Mouse (Mus musculus) kidney, postnatal 4 days (tissue): ENCODE results near the gene Ncoa7.
A peak's percentile ranks its signal among the peaks of the same experiment; 100 is the strongest.
"Not testable (repeated sequence)": the region's sequence is repeated elsewhere in the genome, so short reads cannot be mapped to it uniquely, and the experiment has no call there.

Experiments
- DNase-seq, 2 experiments: peaks; one replicate each; pipeline ENCODE4 v3.0.0; 2021; ENCODE audit warnings: mixed read lengths in 2 of 2

Ncoa7 gene

DNA sequence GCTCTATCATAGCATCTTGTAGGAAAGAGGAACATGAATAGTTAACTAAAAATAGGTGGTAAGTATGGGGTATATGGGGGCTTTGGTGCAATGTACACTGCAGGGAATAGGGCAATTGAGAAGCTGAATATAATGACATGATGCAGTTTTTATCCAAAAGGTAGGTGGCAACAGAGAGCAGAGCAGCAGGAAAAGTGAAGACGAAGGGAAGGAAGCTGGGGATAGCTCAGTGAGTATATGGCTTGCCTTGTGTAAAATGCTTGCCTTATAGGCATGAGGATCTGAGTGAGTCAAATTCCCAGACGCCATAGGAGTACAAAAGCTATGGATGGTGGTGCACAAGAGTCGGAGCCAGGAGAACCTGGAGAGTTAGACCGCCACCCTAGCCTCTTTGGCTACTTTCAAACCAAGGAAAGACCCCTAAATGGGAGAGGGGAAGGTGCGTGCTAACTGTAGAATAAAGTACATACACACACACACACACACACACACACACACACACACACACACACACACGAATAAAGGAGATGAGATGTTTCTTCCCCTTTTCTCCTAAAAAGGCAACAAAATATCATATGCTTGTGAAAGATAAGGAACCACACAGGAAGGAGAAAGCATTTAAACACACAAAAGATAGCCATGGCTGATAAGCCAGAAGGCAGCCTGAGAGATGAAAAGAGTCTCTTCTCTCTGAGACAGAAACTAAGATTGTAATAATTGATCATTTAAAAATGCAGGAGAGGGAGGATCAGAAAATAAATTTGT, 142.4 kb downstream of the Ncoa7 start:
- no peak for DNase-seq

DNA sequence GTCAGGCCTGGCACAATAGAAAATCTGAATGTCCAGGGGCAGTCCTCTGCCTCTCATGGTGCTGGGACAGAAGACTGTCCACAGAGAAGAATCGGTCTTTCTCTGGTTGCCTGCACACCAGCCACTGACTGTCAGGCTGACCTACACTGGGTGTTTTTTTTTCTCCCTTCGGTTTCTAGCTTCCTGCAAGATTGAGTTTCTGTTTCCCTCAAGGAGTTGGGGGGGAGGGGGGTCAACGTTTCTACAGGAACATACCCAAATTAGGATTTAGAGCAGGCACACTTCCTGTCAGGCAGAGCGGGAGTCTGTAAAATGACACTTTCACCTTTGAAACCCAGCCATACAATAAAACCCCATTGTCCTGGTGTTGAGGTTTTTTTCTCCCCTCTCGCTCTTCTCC, 147.5 kb downstream of the Ncoa7 start:
- DNase-seq = peak; percentile 31 to 44

DNA sequence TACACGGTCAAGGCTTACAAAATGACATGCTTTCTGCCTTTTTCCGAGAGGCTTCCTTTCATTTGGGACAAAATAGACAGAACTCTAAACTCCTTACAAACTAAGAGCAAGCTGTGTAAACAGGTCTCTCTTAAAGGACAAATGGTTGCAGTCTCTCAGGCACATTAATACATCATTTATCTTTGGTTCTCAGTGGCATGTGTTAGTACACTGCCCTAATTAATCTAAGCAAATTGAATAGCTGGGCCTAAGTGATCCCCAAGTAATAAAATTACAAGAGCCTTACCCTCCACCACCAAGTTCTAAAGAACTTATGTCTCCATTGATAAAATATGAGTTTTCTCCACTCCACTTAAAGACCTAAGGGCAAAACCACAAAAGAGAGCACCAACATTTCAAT, 155.4 kb downstream of the Ncoa7 start:
- DNase-seq = no peak

DNA sequence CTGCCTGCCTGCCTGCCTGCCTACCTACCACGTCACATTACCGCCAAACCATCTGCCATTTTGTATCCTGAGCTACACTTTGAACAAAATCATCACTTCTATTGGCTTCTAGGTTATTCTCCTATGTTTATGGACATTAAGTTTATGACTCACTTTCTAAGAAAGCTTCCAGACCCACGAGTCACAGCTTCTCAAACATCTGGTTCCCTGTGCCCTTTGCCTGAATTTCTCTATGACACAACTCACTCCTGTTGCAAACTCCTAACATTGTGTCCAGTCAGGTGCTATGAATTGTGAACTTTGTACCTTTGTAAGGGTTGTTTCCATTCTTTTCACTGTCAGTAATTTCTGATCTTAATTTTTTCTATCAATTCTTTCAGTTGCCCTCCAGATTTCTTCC, 164.9 kb downstream of the Ncoa7 start:
- DNase-seq = no peak

DNA sequence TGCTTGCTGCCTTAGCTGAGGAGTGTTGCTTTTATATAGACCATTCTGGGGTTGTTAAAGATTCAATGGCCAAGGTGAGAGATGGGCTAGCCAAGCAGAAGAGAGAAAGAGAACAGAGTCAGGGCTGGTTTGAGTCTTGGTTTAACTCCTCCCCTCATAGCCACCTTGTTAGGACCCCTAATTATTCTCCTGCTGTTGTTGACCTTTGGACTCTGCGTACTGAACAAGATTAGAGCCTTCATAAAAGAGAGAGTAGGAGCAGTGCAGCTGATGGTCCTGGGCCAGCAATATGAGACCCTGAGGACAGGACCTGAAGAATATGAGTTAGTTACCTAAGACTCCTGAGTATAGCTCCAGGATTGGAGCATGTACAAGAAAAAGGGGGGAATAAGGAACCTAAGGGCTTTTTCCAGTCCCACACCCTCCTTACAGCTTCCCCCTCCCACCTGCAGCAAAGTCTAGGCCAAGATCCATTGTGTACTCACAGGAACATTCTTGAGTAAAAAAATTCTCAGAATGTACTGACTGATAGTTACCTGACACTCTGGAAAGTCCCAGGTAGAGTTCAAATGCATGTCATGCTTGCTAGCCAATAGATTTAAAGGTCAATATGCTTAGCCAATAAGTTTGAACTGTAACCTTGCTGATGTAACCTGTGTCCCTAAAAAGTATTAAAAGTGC, 166.5 kb downstream of the Ncoa7 start:
- not testable (repeated sequence) for DNase-seq

DNA sequence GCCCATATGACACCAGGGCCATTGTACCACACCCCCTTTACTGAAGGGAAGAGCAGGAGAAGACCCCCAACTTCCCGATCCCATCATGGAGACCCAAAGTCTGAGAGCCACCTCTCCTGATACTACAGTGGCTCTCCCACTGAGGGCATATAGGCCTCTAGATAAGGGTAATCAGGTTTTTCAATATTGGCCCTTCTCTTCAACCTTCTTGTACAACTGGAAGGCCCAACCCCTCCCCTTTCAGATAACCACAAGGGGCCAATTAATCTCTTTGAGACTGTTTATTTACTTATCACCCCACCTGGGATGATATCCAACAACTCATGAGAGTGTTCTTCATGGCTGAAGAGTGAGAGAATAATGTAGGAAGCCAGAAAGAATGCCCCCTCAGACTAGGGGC, 170.4 kb downstream of the Ncoa7 start:
- no peak for DNase-seq

DNA sequence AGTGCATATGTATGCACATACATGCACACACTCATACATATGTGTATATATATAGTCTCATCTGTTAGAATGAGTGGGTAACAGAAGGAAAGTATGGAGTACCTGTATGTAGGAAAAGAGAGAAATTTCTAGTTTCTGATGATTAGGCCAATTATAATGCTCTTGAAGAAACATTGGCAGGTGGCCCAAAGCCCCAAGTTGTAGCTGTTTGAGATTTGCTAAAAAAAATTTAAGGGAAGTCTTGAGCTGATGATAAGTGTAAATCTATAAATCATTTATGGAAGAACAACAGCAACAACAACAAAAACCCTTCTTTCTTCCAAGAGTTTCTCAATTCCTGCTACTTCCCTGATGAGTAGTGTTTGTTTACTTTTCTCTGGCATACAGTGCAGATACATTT, 173.1 kb downstream of the Ncoa7 start:
- no peak for DNase-seq

DNA sequence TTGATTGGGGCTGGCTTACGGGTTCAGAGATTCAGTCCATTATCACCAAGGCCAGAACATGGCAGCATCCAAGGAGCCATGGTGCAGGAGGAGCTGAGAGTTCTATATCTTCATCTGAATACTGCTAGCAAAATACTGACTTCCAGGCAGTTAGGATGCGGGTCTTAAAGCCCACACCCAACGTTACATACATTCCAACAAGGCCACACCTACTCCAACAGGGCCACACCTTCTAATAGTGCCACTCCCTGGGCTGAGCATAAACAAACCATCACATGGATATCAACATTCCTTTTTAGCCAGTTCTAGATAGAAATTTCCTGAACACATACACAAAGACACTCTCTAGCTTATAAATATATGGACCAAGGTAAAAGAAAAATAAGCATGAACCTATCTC, 173.6 kb downstream of the Ncoa7 start, which contains the start of gene Hint3:
Gene Hint3, minus strand, starts transcription at position 120 of the 400 bp plus-strand sequence.
- no peak for DNase-seq

DNA sequence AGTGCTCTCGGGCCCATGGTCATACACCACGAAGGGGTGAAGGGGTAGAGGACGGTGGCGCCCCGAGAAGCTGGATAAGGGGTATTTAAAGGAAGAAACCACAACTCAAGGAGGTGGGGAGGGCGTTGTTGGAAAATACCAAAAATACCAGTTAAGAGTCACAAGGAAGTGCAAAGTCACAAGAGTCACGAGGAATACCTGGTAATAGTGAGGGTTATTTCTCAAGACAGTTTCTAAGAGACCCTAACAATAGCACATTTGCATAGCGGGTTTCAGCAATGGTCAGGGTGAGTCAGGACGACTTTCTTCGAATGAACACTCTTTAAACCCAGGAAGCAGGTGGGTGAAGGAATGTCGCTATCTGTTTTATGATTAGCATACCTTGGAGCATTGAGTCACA, 174.7 kb downstream of the Ncoa7 start:
- not testable (repeated sequence) for DNase-seq

DNA sequence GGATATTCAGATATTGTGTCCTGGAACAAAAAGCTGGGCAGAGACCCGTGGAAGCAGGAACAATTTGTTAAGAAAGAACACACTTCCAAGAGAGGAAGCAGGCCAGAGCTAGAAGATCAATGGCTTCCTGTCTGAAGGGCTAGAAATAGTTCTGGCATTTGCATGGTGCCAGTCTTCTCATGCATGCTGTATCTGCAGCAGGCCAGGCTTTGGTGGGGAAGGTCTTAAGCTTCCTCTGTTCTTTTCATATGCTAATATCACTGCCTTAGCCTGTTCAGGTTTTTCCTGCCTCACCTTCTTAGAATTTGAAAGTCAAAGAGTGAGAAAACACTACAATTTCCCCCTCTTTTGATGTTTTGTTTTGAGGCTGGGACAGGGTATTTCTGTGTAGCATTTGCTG, 175.6 kb downstream of the Ncoa7 start:
- DNase-seq = peak in 1 of 2 experiments; percentile 4

DNA sequence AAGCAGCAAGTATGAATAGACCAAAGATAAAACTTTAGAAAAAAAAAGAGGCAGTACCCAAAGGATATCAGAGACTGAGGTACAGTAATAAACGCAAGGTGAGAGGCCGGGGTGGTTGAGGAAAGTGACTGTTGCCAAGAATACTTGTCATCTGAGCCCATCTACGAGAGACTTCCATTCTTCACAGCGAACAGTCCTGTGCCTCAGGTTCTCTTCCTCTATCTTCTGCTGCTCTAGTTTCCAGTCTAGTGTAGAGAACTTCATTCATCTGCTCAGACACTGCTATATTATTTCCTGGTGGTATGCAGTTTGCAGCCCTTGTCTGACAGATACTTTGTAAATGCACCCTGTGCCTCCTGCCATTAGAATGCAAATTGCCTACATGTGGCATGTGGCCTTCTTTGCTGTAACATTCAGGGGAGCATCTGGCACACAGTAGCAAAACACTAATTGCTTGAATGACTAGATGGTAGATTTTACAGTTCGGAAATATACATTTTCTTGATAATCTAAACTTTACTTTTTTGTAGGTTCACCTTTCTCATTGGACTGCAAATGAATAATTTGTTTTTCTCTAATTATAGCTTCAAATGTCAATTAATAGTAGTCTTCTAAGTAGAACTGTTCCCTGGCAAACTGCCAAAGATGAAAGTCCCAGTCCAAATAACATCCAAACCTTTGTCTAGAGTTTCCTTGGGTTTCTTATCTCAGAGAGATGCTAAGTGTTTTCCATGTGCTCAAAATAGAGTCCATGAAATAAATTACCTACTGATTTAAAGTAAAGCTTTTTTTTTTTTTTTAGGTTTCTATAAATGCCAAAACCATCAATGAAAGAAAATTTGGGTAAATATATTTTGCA, 178.7 kb downstream of the Ncoa7 start:
- DNase-seq = no peak

DNA sequence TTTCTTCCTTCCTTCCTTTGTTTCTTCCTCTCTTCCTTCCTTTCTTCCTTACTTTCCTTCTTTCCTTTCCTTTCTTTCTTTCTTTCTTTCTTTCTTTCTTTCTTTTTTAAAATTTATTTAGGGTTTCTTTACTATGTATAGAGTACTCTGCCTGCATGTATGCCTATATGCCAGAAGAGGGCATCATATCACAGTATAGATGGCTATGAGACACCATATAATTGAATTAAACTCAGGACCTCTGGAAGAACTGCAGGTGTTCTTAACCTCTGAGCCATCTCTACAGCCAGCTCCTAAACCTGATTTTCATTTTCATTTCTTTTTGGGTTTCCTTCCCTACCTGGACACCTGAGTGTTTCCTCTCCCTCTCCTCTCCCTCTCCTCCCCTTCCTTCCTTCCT, 180.2 kb downstream of the Ncoa7 start:
- no peak for DNase-seq

DNA sequence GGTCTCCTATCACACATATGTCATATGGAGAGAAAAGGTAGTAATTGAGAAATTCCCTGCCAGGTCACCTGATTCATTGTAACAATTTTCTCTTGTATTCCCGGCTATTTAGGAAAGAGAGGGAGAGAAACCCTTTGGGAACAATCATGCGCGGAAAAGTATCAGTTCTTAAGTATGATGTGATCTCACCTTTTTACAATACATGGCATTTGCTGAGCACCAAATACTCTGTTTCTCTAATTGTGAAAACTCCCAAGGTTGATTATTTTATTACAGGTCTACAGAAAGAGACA, 184.3 kb downstream of the Ncoa7 start:
- no peak for DNase-seq

DNA sequence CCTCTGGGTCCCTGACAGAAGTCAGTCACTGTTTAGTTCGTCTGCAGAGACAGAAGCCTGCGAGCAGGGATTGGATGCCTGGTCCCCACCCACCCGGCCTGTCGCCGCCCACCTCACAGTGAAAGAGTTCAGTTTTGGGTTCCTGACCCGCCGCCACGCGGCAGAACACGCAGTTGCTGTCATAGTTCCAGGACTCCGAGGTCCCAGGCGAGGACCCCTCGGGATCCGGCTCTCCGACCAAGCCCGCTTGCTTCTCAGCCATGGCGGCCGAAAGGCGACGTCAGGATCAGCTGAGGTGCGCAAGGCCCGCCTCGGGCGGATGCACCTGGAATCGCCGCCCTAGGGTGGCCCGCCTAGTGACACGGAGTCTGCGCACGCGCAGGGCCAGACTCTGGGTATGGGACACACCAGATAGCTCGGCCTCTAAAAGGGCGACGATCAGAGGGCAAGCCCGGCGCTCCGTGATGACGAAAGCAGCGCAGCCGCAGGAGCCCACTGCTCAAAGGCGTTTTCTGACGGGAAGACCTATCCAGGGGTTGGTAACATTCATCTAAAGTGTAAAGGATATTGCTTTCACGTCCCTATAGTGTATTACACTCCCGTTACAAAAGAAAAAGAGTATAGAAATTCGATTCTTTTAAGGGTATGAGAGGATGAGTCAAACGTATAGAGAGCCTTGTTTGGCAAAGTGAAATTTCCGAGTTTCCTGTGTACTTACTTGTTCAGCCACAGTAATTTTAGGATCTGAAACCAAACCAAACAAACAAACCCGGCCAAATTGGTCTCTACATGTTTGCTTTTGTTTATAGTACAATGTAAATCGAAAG, 184.8 kb downstream of the Ncoa7 start:
- DNase-seq = peak; percentile 99

DNA sequence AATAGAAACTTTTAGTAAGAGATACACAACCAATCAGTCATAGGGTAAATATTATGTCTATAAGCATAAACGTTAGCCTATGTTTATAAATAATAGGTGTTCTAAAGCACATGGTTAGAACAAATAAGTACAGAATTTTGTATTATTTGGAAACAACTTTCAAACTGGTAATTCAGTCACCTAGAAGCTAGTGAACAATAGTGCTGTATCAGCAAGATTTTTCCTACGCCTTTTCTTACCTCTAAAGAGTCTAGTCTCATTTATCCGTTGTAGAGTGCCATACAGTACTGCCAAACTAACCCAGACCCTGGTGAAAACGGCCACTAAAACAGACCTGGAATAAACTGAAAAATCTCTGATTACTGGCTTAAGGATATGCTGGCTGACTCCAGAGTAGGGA, 190.1 kb downstream of the Ncoa7 start:
- DNase-seq = no peak

DNA sequence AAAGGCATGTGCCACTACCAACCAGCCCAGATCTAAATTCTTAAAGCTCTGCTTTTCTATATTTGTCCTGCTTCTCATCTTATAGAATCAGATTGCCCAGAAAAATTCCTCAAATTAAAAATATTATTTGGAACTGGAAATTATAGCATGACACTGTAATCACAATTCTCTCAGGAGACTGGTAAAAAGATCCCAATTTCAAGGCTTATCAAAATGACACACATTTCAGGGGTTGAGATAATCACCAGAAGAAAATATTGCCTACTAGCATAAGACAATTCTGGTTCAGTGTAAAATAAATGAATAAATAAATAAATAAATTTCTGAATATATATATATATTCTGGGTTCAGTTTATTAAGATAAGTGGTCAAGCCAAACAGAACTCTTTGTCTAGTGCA, 193.5 kb downstream of the Ncoa7 start:
- no peak for DNase-seq

DNA sequence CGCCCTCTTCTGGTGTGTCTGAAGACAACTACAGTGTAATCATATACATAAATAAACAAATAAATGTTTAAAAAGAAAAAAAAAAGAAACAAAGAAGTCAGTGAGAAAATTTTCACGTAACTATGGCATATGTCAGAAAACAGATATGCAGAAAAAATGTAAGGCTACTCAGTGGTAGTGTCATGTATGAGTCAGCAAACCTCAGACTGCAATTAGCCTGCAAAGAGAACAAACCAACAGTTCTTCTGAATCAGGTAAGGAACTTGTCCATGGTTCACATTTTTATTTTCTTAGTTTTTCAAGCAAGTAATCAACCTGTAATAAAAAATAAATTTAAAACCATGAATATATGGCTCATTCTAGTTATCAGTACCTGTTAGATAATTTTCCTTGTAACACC, 195.0 kb downstream of the Ncoa7 start:
- DNase-seq = no peak

DNA sequence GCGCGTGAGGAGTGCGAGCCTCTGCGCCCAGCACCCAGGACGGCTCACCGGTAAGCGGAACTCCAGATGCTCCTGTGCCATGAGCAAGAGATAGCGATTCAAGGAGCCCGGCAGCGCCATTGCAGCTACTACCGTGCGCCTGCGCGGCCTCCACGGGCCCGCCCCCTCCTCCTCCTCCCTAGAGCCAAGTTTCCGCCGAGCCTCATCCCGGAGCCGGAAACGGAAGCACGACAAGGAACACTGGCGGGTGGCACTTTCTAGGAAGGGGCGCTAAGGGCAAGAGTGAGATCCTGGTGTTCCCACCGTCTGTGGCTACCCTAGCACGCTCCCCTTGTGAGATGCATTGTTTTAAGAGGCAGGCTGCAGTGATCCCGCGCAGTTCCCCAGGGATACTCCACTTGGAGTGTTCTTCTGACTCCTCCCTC, 202.6 kb downstream of the Ncoa7 start, which contains the start of gene Trmt11:
Gene Trmt11, minus strand, starts transcription at position 208 of the 425 bp plus-strand sequence.
- DNase-seq = peak; percentile 91 to 95

DNA sequence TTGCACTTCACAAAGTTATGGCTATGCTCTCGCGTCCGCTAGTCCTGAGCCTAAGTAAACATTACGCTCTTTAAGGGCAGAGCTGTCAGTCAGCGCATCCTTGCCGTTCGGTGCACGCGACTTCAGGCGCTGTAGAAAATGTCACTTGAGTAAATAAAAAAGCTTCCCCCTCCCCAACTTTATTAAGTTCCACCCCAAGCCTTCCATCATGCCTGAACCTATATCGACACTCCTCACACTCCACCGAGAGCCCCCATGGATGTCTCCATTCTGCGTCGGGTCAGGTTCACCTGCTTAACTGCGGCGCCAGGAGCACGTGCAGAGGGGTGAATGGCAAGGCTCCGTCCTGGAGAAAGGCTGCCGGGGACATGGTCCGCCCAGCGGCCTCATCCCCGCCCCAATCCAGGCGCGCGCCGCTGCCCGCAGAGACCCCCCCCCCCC, 203.0 kb downstream of the Ncoa7 start:
- DNase-seq = no peak

DNA sequence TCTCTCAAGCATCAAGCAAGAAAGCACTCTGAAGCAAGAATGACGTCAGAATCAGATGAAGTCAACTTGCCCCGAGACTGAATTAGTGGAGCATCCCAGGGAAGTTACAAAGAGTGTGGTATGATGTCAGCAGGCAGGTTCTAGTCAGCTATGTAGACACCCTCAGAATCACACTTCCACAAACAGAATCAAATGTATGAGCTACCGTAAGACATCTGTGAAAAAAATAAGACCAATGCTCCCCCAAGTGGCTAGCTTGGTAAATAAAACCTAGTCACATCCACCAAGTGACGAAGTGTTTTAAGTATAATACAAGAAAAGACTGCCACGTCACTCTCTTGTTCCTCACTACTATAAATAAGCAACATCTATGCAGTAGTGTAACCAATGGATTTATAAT, 216.1 kb downstream of the Ncoa7 start:
- DNase-seq = no peak

DNA sequence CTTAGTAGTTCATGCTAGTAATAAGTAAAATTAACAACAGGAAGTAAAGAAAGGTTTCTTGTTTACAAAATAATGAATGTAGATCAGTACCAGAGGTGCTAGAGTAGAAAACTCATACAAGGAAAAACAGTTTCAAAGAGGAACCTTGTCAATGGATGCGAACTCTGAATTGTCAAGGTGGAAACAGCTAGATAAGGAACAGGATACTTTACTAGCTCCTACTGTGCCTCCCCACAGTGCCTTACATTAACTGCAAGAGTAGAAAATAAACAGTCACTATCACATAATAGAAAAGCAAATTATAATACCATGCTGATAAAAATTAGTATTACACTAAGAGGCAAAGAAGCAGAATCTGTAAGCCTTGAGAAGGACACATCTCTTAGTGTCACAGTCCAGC, 217.4 kb downstream of the Ncoa7 start:
- DNase-seq = no peak
